Mouse (Mus musculus): ENCODE data around the gene Strada. TPM values are rescaled to one million over a fixed set of nuclear protein-coding genes. Genes with fewer than 3 reads are reported as not detected.

Gene Strada
- total RNA-seq, 4 experiments from 2014 or later, result 11.1 to 14.7 (median 12.6) TPM

DNA sequence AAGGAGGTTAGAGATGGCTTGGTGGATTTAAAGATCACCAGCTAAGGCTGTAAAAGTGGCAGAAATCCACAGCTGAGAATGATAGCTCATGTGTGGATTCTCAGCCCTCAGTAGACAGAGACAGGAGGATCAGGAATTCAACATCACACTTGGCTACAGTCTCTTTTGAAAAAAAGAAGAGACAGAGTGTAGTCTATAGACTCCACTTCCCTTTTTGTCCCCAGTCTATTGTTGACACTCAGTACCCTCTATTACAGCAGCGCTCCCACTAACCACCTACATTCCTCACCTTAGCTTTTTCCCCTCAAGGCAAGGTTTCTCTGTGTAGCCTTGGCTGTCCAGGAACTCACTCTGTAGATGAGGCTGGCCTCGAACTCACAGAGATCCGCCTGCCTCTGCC, 10.3 kb downstream of the Strada start:
- DNase-seq (ENCODE audit: low spot score in 2 of 2), result no peak

DNA sequence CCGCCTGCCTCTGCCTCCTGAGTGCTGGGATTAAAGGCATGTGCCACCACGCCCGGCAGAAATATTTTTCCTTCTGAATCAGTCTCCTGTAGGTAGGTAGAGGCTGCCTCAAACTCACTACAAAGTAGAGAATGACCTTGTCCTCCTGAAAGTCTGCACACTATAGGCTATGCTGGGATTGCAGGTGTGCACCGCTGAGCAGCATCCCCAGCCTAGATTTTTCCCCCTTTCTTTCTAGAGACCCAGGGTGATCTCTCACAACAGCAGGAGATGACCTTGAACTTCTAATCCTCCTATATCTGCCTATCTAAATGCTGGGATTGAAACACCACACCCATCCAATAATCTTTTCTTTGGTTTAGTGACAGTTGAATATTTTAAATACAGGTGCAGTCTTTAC, 14.6 kb downstream of the Strada start:
- DNase-seq (ENCODE audit: low spot score in 2 of 2), result no peak

DNA sequence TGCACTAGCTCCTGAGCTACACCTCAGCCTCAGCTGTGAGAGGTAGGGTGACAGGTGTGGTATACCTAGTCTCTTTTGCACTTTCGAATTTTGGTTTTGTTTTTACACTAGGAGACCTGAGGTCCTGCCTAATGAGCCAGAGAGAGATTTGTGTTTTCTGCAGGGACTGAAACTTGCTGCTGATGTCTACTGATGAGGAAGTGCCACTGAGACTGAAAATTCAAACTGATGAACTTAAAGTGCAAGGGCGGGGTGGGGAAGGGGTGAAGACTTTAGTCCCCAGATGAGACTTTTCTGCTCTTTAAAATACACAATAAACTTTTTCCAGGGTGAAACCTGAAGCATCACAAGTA, 21.5 kb downstream of the Strada start:
- DNase-seq (ENCODE audit: low spot score in 2 of 2), result no peak

DNA sequence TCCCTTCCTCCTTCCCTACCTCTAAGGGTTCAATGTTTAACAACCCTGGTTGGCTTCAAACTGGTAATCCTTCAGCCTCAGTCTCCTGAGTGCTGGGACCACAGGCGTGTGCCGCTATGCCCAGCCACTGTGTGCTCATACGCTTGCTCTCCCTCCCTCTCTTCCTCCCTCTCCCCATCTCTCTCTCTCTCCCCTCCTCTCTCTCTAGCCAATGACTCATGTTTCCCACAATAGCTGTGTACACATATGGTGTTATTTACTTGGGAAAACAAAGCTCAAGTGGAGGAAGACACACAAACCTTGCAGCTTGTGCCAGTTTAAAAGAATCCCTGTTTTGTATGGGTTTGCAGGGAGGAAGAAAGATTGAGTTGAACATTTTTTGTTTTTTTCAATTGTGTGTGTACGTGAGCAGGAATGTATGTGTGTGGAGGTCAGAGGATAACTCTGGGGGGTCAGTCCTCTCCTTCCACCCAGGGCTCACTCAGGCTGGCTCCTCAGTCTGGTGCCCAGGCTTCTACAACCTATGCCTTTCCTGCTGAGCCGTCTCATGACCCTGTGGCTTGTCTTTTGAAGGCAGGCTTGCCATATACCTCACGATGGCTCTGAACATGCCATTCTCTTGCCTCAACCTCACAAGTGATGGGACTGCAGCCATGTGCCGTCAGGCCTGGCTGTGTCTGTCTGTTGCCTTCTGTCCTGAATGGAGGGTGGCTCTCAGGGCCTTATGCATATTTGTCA, 22.1 kb downstream of the Strada start:
- DNase-seq (ENCODE audit: low spot score in 2 of 2), result no peak

DNA sequence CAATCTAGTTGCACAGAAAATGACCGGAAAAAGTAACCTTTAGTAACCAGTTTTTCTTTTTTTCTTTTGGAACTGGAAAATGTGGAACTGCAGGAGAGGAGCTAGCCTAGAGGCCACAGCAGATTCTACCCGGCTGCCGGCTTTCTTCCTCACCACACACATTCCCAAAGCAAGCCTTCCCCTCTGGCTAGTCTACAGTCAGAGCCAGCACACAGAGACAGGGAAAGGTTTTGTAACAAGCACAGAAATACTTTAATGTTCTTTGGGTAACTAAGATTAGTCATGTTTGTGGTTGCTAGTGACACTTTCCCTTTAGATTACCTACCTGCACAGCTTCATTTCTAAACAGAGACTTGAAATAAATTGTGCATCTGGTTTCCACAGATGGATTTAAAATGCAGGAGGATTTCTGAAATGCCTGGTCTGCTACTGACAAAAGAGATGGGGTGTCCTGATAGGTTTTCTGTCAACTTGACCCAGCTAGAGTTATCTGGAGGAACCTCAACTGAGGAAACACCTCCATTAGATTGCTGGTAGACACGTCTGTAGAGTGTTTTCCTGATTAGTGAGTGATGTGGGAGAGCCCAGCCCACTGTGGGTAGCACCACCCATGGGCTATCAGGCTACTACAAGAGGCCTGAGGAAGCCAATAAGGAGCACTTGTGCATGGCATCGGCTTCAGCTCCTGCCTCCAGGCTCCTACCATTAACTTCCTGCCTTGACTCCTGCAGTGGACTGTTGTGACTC, 23.8 kb downstream of the Strada start:
- no peak for DNase-seq (ENCODE audit: low spot score in 2 of 2)

DNA sequence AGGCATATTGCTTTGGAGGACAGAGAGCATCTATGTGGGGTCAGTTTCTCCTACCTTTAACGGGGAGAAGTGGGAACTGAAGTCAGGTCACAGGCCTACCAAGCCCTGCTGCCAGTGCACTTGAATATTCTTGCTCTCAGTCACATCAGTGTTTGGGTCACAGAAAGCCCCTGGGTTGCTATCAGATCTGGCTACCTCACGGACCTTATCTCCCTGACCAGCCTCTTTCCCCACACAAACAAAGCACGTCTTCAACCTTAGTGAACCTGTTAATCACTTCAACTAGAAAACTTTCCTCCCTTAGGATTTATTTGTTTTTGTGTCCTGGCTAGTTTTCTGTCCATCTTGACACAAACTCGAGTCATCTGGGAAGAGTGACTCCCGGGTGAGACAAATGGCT, 25.6 kb downstream of the Strada start:
- DNase-seq (ENCODE audit: low spot score in 2 of 2), result no peak

DNA sequence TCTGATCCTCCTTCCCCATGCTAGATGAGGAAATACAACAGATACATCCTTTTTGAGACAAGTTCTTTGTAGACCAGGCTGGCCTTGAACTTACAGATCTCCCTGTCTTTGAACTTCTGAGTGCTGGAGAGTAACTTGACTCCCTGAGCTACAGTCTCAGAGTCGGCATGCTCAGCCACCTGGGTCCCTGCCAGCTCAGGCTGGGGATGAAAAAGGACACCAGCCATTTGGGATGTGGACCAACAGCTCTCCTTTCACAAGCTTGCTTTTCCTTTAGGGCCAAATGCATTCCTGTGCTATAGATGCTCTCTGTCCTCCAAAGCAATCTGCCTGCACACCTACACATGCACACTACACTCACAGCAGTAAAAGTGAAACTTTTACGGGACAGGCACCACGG, 26.9 kb downstream of the Strada start:
- DNase-seq (ENCODE audit: low spot score in 2 of 2), result peak; percentile 64 to 77

DNA sequence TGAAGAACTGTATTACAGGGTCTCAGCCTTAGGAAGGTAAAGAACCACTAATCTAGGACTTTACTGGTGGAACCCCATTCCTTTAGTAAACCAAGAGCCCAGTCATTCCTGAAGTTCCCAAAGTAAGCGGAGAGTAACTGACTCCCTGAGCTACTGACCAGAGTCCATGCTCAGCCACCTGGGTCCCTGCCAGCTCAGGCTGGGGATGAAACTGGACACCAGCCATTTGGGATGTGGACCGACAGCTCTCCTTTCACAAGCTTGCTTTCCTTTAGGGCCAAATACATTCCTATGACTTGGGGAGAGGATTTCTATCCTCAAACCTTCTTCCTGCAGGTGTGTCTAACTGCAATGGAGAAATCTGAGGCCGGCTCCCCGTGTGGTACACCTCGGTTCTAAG, 27.6 kb downstream of the Strada start:
- peak; percentile 52 to 75 for DNase-seq (ENCODE audit: low spot score in 2 of 2)

DNA sequence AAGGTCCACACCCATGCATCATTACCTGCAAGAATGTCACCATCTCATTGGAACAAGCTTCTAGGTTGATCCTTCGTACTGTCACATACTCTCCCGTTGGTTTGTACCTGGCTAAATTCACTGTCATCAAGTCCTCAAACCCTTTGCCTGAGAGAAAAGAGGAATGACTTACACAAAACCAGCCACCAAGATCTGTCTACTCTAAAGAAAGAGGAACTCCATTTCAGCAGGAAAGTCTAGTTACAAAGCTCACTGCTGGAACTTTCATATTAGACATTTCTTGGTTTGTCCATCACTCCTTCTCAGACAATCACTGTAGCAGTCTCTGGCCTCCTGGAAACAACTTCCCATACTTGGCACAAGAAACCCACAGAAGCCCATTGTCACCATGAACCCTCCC, 28.7 kb downstream of the Strada start:
- DNase-seq (ENCODE audit: low spot score in 2 of 2), result no peak

DNA sequence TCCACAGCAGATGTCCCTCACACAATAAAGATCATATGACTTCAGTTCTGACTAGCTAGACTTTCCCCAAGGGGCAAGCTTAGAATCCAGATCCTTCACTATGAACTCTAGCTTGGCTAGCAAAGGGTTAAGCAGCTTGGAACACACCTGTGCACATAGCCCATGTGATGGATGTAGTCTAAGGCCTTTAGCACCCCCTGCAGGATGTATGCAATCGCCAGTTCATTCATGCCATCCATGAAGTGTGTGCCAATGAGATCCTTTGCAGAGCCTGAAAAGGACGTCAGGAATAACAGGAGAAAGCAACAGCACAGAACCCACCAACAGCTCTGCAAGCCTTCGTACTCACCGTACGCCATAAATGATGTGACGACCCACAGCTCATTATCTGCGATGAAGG, 31.2 kb downstream of the Strada start:
- DNase-seq (ENCODE audit: low spot score in 2 of 2), result no peak

DNA sequence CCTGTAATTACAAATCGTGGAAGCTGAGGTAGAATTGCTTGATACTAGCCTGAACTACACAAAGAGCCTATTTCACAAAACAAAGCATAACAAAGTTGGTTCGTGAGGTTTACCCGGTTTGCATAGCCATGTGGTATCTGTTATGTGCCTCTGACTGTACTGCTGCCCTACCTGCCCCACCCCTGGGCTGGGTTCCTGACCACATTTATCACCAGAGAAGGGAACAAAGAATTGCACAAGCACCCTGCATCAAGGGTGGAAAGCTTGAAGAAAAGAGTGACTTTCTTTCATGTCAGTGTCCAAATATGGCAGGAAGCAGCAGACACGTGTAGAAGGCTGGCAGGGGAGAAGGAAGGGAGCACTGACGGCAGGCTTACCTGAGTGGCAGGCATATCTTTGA, 34.5 kb downstream of the Strada start:
- no peak for DNase-seq (ENCODE audit: low spot score in 2 of 2)

DNA sequence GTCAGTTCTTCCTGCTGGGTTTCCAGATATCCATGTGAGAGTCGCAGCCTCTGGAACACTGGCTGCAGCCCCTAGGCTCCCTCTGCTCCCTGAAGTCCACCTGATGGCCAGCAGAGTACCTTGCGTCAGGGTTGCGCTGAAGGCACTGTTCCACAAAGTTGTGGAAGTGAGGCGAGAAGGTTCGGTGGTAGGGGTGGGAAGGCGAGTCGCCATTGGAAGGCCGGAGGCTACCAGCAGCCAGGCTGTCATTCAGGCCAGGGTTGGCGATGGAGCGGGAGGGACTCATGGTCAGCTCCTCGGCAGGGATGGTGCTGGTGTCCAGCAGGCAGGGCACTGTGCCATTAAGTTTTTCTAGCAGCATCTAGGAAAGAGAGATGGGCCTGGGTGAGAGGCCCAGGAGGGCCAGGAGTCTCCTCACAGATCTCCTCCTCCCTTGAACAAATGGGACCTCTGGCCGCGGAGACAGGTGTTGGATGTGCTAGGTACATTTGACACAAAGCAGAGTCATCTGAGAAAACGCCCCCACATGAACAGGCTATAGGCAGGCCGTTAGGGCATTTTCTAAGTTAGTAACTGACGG, 37.3 kb downstream of the Strada start:
- DNase-seq (ENCODE audit: low spot score in 2 of 2), result no peak

DNA sequence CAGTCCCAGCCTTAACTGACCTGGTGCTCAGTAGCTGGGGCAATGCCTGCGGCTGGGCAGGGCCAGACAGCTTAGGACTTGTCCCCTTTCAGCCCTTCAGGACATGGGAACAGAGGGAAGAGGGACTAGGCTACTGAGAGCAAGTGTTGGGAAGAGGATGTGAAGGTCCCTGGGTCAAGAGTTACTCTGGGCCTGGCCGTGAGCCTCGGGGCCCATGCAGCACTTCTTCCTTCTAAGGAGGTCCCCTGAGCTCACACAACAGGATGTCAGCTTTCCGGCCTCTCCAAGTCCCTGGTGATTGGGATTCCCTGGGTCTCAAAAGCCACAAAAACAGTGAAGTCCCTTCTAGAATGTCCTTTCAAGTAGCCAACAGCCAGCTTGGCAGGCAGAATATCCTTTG, 38.4 kb downstream of the Strada start:
- no peak for DNase-seq (ENCODE audit: low spot score in 2 of 2)

DNA sequence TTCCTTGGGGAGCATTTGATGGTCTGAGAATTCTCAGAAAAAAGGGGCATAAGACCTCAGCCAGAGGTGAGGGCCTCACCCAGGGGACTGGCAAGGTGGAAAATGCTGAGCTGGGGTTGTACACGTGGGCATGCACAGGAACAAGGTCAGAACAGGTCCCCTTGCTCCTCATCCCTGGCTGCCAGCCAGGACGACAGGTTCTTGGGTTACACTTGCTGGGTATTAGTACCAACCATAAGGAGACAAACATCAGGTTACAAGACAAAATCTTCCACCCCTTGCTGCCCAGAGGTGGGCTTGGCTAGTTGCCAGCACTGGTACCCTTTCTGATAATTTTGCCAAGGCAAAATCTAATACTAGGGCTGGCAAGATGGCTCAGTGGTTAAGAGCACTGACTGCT, 39.7 kb downstream of the Strada start:
- no peak for DNase-seq (ENCODE audit: low spot score in 2 of 2)

DNA sequence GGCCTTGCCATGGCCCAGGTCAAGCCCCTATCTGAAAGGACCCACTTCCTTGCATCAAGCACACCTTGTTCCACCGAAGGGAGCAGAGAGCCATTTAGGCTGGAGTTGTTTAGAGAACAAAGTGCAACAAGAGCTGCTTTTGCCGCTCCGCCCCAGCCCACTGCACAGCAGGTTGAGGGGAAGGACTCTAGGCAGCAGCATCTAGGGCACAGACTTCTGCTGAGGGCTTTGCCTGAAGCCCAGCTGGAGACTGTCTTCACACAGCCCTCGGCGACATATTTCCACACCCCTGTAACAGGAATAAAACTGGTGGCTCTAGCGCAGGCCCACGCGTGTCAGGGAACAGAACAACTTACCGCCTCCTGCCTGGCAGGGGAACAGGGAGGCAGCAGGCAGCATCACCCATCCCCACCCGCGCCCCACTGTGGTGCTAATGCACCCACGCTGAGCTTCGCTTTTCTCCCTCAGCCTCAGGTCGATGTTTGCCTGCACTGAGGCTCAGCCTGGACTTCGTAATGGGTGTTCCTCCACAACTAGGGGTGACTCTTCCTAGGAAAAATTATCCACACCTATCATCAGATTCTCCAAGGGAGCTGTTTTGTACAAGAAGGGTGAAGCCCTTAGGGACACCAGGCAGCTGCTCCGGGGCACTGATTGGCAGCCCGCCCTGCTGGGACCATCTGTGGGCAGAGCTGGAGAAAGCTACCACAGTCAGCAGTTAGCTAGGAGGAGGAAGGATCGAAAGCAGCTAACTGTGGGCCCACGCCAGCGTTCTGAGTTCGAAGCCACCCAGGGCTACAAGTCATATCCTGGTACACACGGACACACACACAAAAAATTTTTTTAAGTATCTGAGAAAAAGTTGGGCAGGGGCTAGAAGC, 40.9 kb downstream of the Strada start, which contains the start of the genes Gm10840 and Limd2:
Gene Gm10840, plus strand, starts transcription at position 10 of the 881 bp plus-strand sequence.
Gene Limd2, minus strand, starts transcription at position 20 of the 881 bp plus-strand sequence.
- DNase-seq (ENCODE audit: low spot score in 2 of 2), result no peak

DNA sequence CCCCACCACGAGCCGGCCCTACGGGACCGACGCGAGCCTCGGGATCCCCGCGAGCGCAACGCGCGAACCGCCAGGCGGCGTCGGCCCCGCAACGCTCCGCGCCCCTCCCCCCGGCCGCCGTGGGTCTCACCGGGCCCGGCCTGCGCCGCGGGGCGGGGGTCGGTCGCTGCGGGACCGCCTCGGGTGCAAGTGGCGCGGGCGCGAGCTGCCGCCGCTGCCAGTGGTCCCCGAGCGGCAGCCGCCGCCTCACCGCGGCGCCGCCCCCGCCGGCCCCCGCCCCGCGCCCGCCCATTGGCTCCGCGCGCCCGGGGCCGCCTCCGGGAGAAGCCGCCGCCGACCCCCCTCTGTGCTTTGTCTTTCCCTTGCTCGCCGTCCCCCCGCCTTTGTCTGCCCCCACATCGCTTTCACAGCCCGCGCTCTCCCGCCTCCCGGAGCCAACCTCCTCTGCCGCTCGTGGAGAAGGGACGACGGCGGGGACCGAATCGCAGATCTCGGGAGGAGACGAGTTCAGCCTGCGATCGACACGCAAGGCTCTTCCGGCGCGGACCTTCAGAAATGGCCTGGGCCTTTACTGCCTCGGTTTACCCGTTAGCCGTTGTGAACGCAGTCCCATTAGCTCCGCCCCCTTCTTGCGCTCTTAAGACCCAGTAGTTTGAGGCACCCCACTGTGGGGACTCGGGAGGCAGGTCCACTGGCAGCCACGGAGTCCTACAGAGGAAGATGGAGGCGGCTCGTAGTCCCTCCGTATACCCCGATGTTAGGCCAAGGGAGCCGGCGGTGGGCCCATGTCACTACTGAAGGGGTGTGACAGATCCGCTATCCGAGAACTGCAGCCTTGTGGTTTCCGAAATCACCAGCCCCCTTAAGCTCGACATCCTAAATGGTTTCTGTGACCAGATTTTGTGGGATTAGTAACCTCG, 41.8 kb downstream of the Strada start:
- DNase-seq (ENCODE audit: low spot score in 2 of 2), result peak in 1 of 2 experiments; percentile 41

DNA sequence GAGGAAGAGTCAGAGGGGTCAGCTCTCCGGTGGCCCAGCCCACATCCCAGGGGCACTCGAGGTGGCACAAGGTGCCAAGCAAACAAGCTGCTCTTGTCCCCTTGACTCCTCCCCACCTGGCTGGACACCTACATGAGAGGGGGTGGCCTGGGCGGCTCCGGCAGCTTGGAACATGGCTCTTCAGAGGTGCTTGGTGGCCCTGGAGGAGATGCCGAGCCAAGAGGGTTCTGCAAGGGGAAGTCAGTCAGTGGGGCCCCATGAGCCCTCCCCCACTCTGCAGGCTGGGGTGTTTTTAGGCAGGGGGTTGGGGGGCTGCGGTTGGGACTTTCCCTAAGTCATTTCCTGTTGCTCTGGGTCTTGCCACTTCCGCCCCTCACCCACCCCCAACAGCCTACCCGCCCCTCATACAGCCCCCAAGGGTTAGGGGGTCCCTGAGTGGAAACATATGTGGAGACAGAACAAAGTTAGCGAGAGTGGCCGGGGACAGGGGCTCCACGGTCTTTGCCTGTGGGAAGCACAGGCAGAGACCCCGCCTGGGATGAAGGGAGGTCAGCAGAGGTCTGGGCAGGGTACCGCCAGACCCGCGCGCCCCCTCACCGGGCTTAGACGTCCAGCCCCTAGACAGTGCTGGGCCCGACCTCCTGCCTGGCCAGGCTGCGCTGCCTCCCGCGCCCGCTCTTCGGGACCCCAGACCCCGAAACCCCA, 42.6 kb downstream of the Strada start:
- no peak for DNase-seq (ENCODE audit: low spot score in 2 of 2)

DNA sequence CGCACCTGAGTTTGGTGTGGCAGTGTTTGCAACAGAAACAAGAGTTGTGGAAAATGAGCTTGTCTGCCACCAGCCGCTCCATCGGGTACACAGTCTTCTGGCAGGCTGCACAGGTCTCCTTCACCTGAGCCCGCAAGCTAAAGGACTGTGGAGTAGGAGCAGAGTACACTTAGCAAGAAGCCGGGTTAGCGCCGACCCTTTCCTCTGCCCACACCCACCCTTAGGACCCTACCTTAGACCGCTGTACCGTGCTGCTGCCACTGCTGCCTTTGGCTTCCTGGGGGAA, 43.1 kb downstream of the Strada start:
- no peak for DNase-seq (ENCODE audit: low spot score in 2 of 2)

DNA sequence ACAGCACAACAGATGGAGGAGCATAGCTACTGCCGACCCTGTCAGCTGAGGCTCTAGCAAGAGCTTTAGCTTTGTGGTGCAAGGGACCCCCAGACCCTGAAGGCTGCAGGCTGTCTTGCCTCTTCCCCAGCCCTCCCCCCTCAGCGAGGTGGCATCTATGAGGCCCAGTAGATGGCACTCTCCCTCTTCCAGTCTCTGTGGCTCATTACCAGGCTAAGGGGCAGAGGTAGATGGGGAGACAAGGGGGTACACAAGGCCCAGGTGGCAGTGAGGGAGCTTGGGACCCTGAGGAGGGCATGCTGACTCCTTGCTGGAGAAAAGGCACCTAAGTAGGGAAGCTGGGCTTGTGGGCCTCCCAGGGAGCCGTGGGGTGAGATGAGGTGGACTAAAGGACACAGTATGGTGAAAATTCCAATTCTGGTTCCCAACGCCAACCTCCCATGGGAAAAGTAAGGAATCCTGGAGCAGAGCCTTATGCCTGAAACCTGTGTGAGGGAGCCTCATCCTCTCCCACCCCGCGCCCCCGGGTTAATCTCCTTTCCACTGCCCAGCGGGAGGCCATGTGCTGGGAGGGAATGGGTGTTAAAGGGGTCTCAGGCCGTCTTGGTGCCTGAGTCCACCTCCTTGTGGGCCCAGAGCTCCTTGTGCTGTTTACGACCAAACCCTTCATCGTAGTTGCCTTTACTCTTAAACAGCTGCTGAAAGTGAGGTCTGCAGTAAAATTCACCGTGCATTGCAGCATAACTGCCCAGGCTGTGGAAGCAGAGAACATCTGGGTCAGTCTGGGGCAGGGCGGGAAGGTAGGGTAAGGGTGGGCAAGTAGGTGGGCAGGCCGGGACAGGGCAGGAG, 43.7 kb downstream of the Strada start:
- no peak for DNase-seq (ENCODE audit: low spot score in 2 of 2)

Data from gastrocnemius, adult 8-10 months (tissue).